Mouse (Mus musculus): ENCODE results near the gene Tubal3.
A peak's percentile ranks its signal among the peaks of the same experiment; 100 is the strongest.
"Not testable (repeated sequence)": the region's sequence is repeated elsewhere in the genome, so short reads cannot be mapped to it uniquely, and the experiment has no call there.

Gene Tubal3

DNA sequence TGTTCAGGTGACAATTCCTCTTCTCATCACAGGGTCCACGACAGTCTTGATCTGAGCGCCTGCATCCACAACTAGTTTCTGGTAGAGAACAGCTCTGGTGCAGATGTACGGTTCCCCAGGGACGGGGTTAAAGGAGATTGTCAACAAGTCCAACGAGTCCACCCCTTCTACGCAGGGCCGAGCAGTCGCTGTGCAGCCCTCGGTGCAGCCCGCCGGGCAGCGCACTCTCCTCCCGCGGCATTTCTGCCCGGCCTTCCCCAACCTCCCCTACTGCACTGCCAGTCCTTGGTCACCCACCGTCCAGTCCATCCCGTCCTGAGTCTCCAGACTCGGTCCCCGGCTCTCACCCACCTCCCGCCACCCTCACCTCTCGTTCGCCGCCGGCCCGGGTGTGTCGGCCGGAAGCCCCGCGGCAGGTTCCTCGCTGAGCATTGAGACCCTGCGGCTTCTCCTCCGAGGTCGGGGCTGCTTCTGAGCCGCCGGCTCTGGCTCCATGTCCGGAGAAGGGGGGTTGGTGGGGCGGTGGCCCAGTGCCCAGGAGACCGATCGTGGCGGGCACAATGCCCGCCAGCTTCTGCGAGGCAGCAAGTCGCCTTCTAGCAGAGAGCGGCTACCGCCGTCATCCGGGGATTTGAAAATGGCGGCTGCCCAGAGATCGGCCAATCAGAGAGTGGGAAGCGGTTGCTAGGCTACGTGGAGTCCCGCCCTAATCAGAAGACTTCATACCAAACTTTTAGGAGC is at the start of gene Tubal3, which contains the start of gene Net1:
TSS of gene Tubal3 (plus strand) at position 704 of the 741 bp plus-strand sequence.
TSS of gene Net1 (minus strand) at position 650 of the 741 bp plus-strand sequence.
- DNase-seq, result peak; percentile 90

DNA sequence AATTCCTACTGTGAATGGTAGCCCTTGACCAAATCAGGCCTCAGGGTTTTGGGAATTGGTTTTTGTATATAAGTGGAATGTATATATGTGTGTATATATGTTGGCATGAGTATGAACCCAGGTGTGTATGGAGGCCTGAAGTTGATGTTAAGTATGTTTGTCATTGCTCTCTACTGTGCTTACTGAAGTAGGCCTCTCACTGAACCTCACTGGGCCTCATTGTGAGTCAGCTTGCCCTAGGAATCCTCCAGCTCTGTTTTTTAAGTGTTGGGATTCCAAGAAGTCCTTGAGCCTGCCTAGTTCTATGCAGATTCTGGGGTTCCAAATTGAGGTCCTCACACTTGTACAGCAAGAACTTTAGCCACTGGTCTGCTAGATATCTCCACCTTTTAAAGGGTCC is 48.2 kb upstream of the Tubal3 start:
- no peak for DNase-seq

DNA sequence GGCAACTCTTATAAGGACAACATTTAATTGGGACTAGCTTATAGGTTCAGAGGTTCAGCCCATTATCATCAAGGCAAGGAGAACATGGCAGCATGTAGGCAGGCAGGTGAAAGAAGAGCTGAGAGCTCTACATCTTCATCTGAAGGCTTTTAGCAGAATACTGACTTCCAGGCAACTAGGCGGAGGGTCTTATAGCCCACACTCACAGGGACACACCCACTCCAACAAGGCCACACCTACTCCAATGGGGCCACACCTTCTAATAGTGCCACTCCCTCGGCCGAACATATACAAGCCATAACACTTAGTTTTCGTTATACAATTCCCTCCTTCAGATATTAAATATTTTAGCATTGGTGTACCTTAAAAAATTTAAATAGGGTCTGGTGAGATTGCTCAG is 45.2 kb upstream of the Tubal3 start:
- DNase-seq, result no peak

DNA sequence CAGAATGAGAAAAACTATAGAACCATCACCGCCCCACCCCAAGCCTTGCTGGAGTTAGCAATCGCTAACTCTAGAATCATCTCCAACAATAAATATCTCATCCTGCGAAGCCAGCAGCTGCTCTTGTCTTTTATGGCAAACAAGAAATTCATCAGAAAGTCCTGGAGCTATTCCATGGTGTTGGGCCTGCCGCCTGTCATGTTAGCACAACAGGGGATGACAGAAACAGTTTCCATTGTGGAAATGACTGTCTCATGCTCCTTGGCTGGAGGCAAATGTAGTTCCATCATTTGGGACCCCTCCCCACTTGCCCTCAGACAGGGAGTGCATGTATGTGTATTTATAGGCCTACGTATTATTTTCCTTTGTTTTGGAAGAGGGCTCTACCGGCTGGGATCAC is 41.6 kb upstream of the Tubal3 start:
- DNase-seq, result no peak

DNA sequence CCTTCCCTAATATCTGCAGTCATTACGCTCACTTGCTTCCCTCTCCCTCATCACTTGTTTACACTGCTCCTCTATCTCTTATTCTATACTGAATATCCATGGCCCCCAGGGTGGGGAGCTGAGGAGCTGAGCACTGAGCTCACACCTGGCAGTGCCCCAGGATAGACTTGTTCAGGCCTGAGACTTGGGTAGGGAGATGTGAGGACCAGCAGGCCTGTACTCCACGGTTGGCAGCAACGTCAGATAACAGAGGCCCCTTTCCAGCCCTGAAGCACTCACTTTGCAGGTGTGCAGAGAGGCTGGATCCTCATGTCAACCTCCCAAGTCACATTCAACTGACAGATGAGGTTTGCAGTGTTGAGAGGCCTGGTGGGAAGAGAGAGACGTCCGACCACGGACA is 40.9 kb upstream of the Tubal3 start:
- no peak for DNase-seq

DNA sequence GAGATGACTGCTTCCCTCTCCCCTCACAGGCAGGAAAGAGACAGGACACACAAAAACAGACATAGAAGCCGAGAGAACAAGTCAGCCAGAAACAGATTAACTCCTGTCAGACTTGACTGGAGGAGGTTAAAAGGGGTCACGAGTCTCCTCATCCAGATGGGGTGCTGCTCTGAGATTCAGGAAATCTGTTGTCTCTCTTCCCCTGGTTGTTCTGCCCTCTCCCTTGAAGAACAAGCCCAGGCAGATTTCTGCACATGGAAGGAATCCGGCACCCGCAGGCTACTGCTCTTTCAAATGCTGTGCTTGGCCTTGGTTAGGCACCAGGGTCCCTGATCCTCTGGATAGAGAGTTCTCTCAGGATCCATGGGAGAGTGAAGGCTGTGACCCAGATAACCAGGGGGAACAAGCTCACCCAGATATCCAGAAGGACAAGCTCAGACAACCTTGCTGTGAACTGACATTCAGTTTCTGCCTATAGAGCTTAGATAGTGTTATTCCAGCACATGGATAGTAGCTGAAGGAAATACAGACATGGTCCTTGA is 40.3 kb upstream of the Tubal3 start:
- no peak for DNase-seq

DNA sequence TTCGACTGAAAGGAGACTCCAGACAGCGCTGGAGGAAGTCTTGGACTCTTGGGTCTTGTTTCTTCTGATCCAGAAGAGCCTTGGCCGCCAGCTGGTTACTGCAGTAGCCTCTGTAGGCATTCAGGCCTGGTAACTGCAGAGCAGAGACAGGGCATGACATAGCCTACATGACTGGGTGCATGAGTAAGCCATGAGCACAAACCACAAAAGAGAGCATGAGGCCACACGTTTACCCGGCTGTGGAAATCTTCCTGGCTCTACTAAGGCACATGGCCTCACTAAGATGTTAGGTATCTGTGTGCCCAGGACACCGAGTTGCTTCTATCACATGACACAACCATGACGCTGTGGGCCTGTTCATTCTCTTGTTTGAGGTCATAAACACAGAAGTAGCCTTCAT is 31.4 kb upstream of the Tubal3 start:
- no peak for DNase-seq

DNA sequence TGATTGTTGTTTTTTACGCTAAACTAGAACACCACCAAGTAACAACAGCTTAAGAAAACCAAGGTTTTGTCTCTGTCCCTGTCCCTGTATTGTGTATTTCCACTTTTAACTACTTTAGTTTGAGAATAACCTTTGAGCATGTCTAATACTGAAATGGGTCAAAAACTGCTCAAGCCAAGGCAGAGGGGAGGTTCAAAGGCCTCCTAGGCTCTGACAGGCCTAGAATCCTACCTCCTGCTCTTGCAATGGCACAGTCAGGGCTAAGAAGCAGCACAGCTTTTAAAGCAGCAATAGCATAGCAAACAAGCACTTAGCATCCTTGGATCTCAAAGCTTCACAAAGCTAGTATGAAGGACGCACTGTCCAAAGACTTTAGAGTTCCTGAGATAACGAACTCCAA is 29.0 kb upstream of the Tubal3 start:
- DNase-seq, result peak; percentile 64

DNA sequence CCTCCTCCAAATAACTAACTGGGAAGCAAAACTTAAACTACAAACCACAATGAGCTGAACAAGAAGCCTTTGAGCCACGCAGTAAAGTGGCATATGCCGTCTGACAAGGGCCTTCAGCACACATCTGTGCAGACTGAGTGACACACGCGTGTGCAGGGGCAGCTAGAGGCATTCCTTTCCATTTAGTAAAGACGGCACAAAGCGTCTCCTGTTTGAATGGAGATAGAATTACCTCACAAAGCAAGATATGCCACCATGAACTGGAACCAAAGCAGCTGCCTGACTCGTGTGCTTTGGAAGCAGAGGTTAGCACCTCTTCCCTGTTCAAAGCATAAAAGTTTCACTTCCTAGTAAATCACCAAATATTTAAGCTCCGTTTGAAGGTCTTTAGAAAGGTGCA is 28.0 kb upstream of the Tubal3 start:
- DNase-seq, result peak; percentile 35

DNA sequence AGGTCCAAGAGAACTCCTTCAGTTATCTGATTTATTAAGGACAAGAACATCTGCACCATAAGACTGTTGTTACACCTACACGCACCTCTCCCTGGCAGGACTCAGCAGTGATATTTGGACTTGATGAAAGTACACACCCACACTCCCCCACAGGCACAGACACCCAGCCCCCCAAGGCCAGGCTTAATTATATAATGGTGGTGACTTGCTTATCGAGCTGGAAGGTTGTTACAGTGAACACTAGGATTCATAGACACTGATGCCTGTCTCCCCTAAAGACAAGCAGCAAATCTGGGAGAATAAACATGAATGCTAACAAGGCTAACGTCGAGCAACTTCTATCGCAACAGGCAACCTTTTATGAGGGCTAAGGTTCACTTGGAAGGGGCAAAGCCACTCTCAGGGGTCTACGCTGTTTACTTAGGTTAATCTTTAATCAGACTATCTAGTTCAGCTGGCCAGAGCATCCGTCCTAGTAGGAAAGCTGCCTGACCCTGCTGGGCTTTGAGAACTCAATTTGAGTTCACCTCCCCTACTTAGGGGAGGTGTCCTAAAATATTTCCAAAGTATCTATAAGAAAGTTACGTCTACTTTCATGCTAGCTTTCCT is 26.5 kb upstream of the Tubal3 start:
- DNase-seq, result peak; percentile 87

DNA sequence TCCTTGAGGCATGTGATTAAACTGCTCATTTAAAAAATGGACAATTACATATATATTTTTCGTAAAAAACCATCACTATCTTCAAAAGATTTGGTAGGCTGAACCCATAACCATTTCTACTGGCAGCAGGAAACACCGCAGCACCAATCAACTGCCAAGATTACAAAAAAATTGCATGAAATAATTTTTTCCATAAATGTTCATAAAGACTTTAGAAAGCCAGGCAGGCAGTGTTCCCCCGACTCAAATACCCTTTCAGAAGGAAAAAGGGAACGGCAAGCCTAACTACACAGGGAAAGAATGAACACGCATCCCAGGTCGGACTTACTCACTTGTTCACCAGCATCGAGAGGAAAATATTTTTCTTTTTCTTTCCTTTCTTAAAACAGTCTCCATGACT is 25.5 kb upstream of the Tubal3 start:
- DNase-seq, result no peak

DNA sequence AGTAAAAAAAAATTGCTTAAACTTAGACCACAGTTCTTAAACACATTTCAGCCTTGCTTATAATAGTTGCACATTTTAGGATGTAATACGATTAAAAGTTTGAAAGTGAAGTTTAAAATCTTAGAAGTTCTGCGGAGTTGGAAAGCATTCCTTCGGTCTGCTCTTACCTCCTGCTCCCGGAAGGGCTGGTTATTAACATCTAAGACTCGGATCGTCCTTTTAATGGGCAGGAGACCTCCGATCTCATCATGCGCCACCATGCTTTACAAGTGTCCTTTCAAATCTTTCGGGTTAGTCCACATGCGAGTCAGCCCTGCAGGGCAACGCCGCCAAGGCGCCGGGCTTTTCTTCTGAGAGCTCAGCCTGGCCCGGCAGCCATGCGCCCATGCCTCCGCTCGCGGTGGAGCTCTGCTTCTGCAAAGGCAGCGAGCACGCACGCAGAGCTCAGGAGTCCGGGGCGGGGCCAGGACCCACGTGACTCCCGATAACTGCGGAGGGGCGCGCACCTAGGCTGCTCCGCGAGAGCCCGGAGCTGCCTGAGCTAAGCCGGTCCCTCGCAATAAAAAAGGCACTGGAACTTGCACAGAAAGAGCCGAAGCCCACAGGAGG is 24.8 kb upstream of the Tubal3 start:
- peak; percentile 96 for DNase-seq

DNA sequence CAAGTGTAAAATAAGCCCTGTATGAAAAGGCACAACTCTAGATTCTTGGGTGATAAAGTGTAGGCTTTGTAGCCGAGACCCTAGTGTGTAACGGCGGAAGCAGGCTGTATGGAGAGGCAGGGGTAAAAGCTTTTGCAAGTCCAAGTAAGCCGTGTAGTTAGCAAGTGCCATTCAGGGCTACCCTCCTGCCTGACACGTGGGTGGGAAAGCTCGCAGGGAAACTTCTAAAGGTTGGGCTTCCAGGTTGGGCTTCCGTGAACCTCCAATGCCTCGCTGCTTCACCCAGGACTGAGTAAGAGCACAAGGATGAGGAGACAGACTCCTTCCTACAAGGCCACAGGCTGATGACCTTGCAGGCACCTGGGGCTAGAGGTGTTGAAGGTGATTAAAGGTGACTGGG is 23.5 kb upstream of the Tubal3 start:
- DNase-seq, result peak; percentile 39

DNA sequence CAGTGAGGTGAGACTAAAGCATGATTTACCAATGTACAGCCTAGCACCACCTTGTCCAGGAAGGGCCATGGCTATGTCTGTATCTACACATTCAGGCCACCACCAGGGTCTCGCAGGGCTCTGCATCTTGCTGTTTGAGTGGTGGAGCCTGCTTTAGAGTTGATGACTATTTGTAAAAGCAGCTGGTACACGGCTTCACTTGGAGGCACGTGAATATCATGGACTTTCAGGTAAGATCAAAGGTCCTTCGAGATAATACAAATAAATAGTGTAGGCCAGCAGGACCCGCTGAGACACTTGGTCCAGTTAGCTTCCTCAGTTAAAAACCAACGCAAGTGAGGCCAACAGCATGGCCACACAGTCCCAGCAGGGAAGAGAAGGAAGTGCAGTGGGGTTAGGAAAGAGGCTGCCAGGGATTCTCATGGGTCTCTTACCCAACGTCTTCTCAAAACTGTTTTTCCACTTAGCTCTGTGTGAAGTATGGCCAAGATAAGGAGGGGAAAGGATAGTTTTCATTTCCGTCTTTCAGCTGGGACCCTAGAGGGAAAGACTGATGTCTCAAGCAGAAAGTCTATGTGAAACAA is 22.6 kb upstream of the Tubal3 start:
- DNase-seq, result peak; percentile 45

DNA sequence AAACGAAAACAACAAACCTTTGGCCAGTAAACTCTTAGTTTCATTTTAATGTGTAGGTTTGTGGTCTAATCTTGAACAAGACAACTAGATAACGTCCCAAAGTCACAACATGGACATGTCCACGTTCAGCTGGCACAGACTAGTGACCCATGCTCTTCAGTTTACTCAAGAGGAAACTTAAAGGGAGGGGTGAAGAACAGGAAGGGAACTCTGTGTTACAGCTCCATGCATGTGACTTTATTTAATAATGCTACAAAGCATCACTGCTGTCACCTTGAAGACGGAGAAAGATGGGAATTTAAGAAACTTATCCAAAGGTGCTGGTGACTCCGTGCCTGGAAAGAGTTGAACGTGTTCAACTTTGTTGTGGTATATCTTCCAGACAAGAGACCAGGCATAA is 22.0 kb upstream of the Tubal3 start:
- no peak for DNase-seq

DNA sequence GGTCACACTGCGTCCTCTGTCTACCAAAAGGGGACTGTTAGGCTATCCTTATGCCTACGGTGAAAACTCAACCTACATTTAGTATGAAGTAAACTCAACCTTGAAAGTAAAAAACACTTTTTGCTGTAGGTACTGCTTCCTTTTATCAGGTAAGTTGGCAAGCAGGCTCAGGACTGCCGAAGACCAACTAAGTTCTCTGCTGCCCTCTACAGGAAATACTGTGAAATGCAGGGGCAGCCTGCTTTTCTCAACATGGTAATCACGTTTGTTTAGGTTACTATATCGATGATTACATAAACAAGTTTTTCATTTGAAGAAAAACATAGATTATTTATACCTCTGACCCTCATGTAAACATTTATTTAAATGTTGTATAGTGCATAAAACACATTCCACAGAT is 21.2 kb upstream of the Tubal3 start:
- peak; percentile 89 for DNase-seq

DNA sequence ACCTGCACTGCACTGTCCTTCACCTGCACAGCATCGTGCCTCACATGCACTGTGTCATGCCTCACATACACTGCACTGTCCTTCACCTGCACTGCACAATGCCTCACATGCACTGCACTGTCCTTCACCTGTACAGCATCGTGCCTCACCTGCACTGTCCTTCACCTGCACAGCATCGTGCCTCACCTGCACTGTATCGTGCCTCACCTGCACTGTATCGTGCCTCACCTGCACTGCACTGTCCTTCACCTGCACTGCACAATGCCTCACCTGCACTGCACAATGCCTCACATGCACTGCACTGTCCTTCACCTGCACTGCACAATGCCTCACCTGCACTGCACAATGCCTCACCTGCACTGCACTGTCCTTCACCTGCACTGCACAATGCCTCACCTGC is 19.9 kb upstream of the Tubal3 start:
- not testable (repeated sequence) for DNase-seq

DNA sequence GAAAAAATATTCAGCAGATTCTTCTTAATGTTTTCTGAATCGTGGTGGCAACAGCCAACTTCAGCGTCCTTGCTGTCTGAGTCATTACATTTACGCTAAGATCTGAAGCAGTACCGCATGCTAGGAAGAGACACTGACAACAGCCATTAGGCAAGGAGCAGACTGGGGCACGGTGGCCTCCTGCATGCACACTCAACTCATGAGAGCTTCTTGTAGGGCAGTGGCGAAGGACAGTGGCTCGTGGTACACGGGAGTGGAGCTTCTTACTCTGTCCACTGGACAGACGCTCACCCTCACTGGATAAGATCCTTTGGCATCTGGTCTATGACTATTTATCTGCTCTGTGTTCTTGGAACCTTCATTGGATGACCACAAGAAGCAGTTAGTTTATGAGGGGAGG is 18.8 kb upstream of the Tubal3 start:
- DNase-seq, result no peak

DNA sequence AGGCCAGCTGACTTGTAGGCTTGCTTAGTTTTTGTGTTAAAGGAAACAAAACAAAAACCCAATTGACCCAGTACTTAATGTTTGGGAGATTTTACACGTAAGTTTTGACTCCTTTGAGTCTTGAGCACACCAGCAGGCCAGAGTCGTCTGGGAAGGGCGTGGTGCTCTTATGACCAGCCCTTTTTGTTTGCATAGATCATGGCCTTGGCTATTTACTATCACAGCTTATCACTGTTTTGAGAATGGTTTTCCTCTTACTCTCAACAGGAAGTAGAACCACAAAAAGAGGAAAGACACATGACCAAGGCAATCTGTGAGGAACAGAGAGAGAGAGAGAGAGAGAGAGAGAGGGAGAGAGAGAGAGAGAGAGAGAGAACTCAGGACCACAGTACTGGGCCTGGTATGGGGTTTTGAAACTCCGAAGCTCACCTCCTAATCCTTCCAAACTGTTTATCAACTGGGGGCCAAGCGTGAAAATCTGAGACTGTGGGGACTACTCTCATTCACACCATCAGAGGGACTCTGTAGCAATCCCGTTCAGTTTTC is 10.8 kb upstream of the Tubal3 start:
- no peak for DNase-seq

DNA sequence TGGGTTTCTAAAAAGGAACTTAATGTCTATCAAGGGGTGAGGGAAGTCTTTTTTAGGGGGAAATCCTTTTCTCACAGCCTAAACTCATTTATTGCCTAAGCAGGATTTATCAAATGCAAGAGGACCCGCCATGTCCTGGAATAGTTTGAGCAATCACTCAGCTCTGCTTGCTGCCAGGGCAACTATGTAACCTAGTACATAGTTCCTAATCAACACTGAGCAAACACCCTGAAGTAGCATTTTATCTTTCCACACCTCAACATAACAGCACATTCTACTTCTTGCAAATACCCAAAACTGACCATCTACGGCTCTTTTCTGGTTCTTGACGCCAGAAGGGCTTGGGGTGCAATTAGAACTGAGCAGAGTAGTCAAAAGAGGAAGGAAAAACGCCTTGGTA is 9.8 kb upstream of the Tubal3 start:
- DNase-seq, result no peak

DNA sequence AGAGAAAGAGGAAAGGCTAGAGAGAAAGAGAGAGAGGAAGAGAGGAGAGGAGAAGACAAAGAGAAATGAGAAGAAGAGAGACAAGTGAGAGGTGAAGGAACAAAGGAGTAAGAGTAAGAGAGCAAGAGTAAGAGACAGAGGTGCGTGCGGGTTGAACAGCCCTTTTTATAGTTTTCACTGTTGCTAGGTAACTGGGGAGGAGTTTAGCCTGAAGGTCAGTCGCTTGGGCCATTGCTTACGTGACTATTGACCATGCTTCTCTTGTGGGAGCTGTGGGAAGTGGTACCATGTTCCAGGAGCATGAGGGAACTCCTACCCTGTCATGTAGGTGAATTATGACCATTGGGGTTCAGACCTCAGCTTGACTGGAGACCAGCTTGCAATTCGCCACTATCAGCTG is 7.7 kb upstream of the Tubal3 start:
- no peak for DNase-seq

DNA sequence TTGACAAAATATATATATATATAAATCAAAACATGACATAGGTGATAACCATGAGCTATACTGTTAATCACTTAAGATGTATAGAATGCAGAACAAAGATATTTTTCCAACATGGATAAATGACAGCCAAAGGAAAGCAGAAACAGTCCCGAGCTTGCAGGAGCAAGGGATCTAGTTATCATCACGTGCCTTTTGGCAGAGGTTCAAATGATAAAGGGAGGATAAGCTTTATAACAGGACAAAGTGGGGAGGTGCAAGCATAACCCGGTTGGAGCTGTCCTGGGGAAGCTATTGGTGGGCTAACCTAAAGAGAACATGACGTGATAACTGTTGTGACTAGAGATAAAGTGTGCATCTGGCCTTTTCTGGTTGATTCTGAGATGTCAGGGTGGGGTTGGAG is 4.6 kb upstream of the Tubal3 start:
- DNase-seq, result no peak

DNA sequence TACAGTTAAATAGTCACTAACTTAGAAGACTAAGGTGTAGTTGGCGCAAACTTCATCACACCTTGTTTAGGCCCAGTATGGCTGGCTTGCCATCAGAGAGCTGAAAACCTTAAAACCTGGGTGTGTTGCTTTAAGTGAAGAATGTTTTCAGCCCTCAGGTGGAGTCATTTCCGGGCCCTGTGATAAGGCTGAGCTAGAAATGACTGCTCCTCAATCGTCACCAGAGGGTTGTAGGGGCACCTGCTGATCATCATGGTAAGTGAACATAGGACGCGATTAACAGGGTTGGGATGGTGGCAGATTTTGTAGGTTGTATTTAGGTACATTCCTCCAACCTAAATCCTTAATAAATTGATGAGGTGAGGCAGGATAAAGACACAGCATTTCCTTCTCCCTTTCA is 6.4 kb downstream of the Tubal3 start:
- no peak for DNase-seq
